Mouse (Mus musculus): ENCODE measurements around the gene Fam102a.

Gene Fam102a

GRCm38 (mm10) chr2:32512592-32512991 is 22.5 kb upstream of the Fam102a start:
- in situ Hi-C loops (cut with MboI, MseI): no loop called here

- in situ Hi-C loops (cut with MboI, MseI): no loop called here
Measured at GRCm38 (mm10) chr2:32514335-32514734, 20.8 kb upstream of the Fam102a start.

GRCm38 (mm10) chr2:32517233-32517867 is 17.8 kb upstream of the Fam102a start:
- in situ Hi-C loops (cut with MboI, MseI): no loop called here

- in situ Hi-C loops (cut with MboI, MseI): no loop called here
Measured at GRCm38 (mm10) chr2:32520034-32520990, 14.8 kb upstream of the Fam102a start.

GRCm38 (mm10) chr2:32524536-32525031 is 10.5 kb upstream of the Fam102a start:
- in situ Hi-C loops (cut with MboI, MseI): no loop called here

- in situ Hi-C loops (cut with MboI, MseI): no loop called here
Measured at GRCm38 (mm10) chr2:32525816-32526215, 9.3 kb upstream of the Fam102a start.

- in situ Hi-C loops (cut with MboI, MseI): no loop called here
Measured at GRCm38 (mm10) chr2:32527468-32527966, 7.6 kb upstream of the Fam102a start.

GRCm38 (mm10) chr2:32528326-32528725 is 6.8 kb upstream of the Fam102a start:
- in situ Hi-C loops (cut with MboI, MseI): no loop called here

GRCm38 (mm10) chr2:32530479-32530878 is 4.7 kb upstream of the Fam102a start:
- in situ Hi-C loops (cut with MboI, MseI): loop anchor here (10.0 kb wide), 1 partner anchor 576 kb away; the partner anchor contains the start of gene Aif1l

- in situ Hi-C loops (cut with MboI, MseI): loop anchor here (10.0 kb wide), 1 partner anchor 578 kb away; the partner anchor contains the start of gene Aif1l
Measured at GRCm38 (mm10) chr2:32533163-32533562, 2.0 kb upstream of the Fam102a start.

- in situ Hi-C loops (cut with MboI, MseI): loop anchor here (10.0 kb wide), 1 partner anchor 579 kb away; the partner anchor contains the start of gene Aif1l
Measured at GRCm38 (mm10) chr2:32534061-32534732, 935 bp upstream of the Fam102a start.

GRCm38 (mm10) chr2:32535501-32535991 is 414 bp downstream of the Fam102a start:
- in situ Hi-C loops (cut with MboI, MseI): loop anchor here (10.0 kb wide), 1 partner anchor 581 kb away; the partner anchor contains the start of gene Aif1l

- in situ Hi-C loops (cut with MboI, MseI): loop anchor here (10.0 kb wide), 1 partner anchor 581 kb away; the partner anchor contains the start of gene Aif1l
Measured at GRCm38 (mm10) chr2:32536086-32536633, 1.0 kb downstream of the Fam102a start.

GRCm38 (mm10) chr2:32536634-32537359 is 1.7 kb downstream of the Fam102a start:
- in situ Hi-C loops (cut with MboI, MseI): loop anchor here (10.0 kb wide), 1 partner anchor 582 kb away; the partner anchor contains the start of gene Aif1l

- in situ Hi-C loops (cut with MboI, MseI): loop anchor here (10.0 kb wide), 1 partner anchor 583 kb away; the partner anchor contains the start of gene Aif1l
Measured at GRCm38 (mm10) chr2:32537360-32537905, 2.3 kb downstream of the Fam102a start.

GRCm38 (mm10) chr2:32537941-32538340 is 2.8 kb downstream of the Fam102a start:
- in situ Hi-C loops (cut with MboI, MseI): loop anchor here (10.0 kb wide), 1 partner anchor 583 kb away; the partner anchor contains the start of gene Aif1l

- in situ Hi-C loops (cut with MboI, MseI): loop anchor here (10.0 kb wide), 1 partner anchor 584 kb away; the partner anchor contains the start of gene Aif1l
Measured at GRCm38 (mm10) chr2:32538461-32538860, 3.3 kb downstream of the Fam102a start.

- in situ Hi-C loops (cut with MboI, MseI): loop anchor here (10.0 kb wide), 1 partner anchor 585 kb away; the partner anchor contains the start of gene Aif1l
Measured at GRCm38 (mm10) chr2:32539452-32539981, 4.4 kb downstream of the Fam102a start.

- in situ Hi-C loops (cut with MboI, MseI): loop anchor here (10.0 kb wide), 1 partner anchor 1833 kb away; the partner anchor contains the start of gene Pbx3
Measured at GRCm38 (mm10) chr2:32541333-32541908, 6.3 kb downstream of the Fam102a start.
